Mouse (Mus musculus) spleen, adult 2 months (tissue): ENCODE results near the gene Ifna4.

Experiments
- CTCF ChIP-seq: fragments of 200-500 bp; IDR thresholded peaks from 2 replicates; pipeline ENCODE4 v1.5.1; 2011; ENCODE audit warnings: mild to moderate bottlenecking, inconsistent platforms; ENCODE audit not compliant: insufficient read depth, insufficient read length, insufficient replicate concordance; ENCODE audit errors: extremely low read depth
- POLR2A ChIP-seq: fragments of 200-500 bp; IDR thresholded peaks from 2 replicates; pipeline ENCODE4 v1.6.1; 2011; ENCODE audit warnings: low read depth, low read length, inconsistent platforms

DNA sequence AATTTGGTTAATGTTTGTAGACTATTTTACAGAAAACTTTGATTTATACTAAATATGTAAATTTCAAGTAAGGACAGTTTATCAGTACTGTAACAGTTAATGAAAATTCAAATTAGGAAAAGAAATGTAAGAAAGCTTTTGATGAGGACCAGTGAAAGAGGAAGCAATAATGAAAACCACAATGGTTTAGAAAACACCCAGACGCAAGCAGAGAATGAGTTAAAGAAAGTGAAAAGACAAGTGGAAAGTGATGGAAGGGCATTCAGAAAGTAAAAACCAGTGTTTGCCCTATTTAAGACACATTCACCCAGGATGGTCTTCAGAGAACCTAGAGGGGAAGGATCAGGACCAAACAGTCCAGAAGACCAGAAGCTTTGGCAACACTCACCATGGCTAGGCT lies 8.0 kb downstream of the Ifna4 start, which contains the start of gene Ifna1:
- TF ChIP-seq CTCF (no peak), POLR2A (no peak)
